Mouse (Mus musculus) erythroblast, embryonic 14.5 days (primary cell): ENCODE measurements at regions not wholly inside any gene's neighbourhood (a gene's known extent, or its start where the extent isn't known, plus 50 kb on each side); places are given as distances from the start of the nearest gene placed in this dataset.

ENCODE experiments used
- GATA1 ChIP-seq: IDR thresholded peaks from 2 replicates; pipeline ENCODE4 v1.6.1; 2012; ENCODE audit warnings: low read length, inconsistent platforms, mixed read lengths
- TAL1 ChIP-seq: IDR thresholded peaks from 3 replicates; pipeline ENCODE4 v1.6.1; 2012; ENCODE audit warnings: low read length, inconsistent platforms, mixed read lengths

DNA sequence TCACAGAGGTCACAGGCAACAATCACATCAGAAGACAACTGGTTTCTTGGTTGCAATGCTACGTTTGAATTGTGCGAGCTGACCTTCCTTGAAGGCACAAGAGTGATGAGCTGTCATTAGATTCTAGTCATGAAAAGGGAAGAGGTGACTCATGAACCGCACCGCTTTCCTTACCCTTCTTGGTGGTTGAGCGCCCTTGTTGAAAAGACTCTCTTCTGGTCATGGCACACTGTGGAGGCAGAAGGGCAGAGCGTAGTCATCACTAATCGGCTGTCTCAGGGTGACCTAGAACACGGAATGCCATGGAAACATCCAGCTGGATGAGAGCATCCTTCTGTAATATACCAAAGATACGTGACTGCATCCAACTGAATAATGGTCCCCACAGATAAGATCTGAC lies 121.8 kb upstream of the Klf14 start:
- TF ChIP-seq TAL1: no peak
- TF ChIP-seq GATA1: no peak
